Mouse (Mus musculus) forebrain, embryonic 14.5 days (tissue): Measurements from ENCODE around the gene Abca7. TPM values are rescaled to one million over a fixed set of nuclear protein-coding genes. Genes with fewer than 3 reads are reported as not detected.

Experiments
- ATAC-seq: fragments of 200-750 bp; cut with Nextera tagmentation; 2 replicates; pipeline ENCODE4 v1.8.0; 2017; ENCODE audit warnings: mild to moderate bottlenecking, moderate library complexity
- DNase-seq: peaks from one replicate; pipeline ENCODE4 v3.0.0-alpha.2; 2015; ENCODE audit warnings: low spot score
- H3K27ac ChIP-seq: fragments of 300-500 bp; sonication (generic); 2 replicates; pipeline ENCODE4 v1.5.1; 2014; ENCODE audit warnings: low read depth, mild to moderate bottlenecking, control low read depth, low read length, moderate library complexity
- H3K27me3 ChIP-seq: fragments of 300-500 bp; sonication (generic); replicated peaks from 2 replicates; pipeline ENCODE4 v1.6.1; 2014; ENCODE audit warnings: low read length, control low read depth, mixed read lengths; ENCODE audit not compliant: control insufficient read depth, insufficient read depth
- H3K36me3 ChIP-seq: fragments of 300-500 bp; sonication (generic); 2 replicates; pipeline ENCODE4 v1.6.1; 2014; ENCODE audit warnings: low read length, control low read depth; ENCODE audit not compliant: control insufficient read depth, insufficient read depth
- H3K4me1 ChIP-seq: fragments of 300-500 bp; sonication (generic); 2 replicates; pipeline ENCODE4 v1.6.1; 2014; ENCODE audit warnings: antibody characterized with exemption, low read length, control low read depth; ENCODE audit not compliant: control insufficient read depth, insufficient read depth
- H3K4me2 ChIP-seq: fragments of 300-500 bp; sonication (generic); 2 replicates; pipeline ENCODE4 v1.6.1; 2014; ENCODE audit warnings: mild to moderate bottlenecking, control low read depth, low read length
- H3K4me3 ChIP-seq: fragments of 300-500 bp; sonication (generic); 2 replicates; pipeline ENCODE4 v1.5.1; 2014; ENCODE audit warnings: low read depth, low read length, control low read depth
- H3K9ac ChIP-seq: fragments of 300-500 bp; sonication (generic); 2 replicates; pipeline ENCODE4 v1.6.1; 2014; ENCODE audit warnings: mild to moderate bottlenecking, low read length, control low read depth, moderate library complexity
- H3K9me3 ChIP-seq: fragments of 300-500 bp; sonication (generic); replicated peaks from 2 replicates; pipeline ENCODE4 v1.6.1; 2016; ENCODE audit warnings: low read length, control low read depth, mixed read lengths; ENCODE audit not compliant: control insufficient read depth
- WGBS: fragments of 180-500 bp; shearing (Covaris S2); extraction: QIAGEN DNeasy Blood & Tissue Kit; methylation state at CpG from one replicate; pipeline ENCODE4 v1.1.7; 2014; 5-methylcytosine and 5-hydroxymethylcytosine counted together
- polyA plus RNA-seq: library from polyadenylated mRNA; unstranded; fragments of >200 nt; fragmentation: Nextera tagmentation; extraction: Ambion mirVana; gene quantifications from 2 replicates; pipeline ENCODE4 v1.2.1, GENCODE M21; 2014

The Abca7 gene
- polyA plus RNA-seq, 1 experiment from 2014 or later = 2.1 TPM

GRCm38 (mm10) chr10:79994397-79995115 lies 1.7 kb upstream of the Abca7 start:
- DNase-seq (peak; percentile 19), ATAC-seq (no peak)
- Histone ChIP-seq H3K27me3 (peaks cover 16% of the 10 kb centered on the region), H3K36me3 (no peaks in the 10 kb centered on the region), H3K9me3 (peaks cover 6% of the 10 kb centered on the region; the same call in 1 of the 2 replicates), H3K4me3 (no peak overlapping the region), H3K27ac (no peak overlapping the region), H3K4me1 (peaks cover 4% of the 10 kb centered on the region; the same call in 1 of the 2 replicates), H3K9ac (no peak overlapping the region), H3K4me2 (no peak overlapping the region)
- 77% methylated on average over 16 of the region's 16 CpGs for WGBS

DNA sequence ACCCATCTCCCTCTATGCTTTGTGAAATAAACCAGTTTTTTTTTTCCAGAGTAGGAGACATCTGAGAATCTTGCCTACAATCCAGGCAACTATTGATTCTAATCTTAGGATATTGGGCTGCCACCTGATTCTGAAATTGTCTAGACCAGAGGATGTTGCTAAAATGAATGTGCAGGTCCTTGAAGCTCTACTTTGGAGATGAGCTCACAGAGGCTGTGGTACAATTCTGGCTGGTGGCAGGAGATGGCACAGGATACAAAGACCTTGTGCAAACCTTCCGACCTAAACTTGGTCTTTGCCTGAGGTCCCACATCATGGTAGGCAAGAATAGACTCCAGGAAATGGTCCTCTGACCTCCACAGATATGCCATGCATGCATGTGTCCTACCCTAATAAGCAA lies 658 bp upstream of the Abca7 start:
- H3K4me2 ChIP-seq = no peak overlapping the region

DNA sequence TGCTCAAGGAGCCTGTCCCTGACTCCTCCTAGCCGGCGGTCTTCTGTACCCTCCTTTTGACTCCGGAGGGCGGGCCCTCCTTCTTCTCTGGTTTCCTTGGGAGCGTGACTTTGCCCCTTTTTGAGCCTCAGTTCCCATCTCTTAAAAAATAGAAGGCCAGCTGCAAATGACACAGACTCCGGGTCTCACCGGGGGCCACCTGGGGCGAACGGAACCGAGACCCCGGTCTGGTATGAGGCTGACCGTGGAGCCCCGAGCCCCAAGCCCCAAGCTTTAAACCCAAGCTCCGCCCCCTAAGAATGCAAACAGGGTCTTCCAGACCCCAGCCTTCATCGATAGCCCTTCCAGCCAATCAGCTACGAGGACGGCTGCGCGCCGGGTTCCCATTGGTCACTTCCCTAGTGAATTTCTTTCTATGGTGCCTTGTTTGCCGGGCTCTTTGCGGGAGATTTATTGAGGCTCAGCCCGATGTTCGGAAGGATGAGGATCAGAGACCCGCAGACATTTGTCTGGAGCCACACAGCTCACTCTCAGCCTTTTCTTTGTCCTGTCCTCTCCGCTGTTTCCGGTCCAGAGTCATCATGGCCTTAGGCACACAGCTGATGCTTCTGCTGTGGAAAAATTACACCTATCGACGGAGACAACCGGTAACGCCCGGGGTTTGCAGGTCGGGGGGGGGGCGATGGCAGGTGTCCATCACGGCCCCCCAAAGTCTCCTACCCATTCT lies 903 bp downstream of the Abca7 start:
- H3K27ac ChIP-seq = peak overlapping the region; percentile 39; the same call in 1 of the 2 replicates
- no peaks in the 10 kb centered on the region for H3K36me3 ChIP-seq
- no peaks in the 10 kb centered on the region for H3K9me3 ChIP-seq
- DNase-seq (peak; percentile 96), ATAC-seq (peak; percentile 83)
- peak overlapping the region; percentile 38 for H3K4me3 ChIP-seq
- peaks cover 4% of the 10 kb centered on the region; the same call in 1 of the 2 replicates for H3K4me1 ChIP-seq
- H3K4me2 ChIP-seq = peak overlapping the region; percentile 63
- under 1% methylated on average over 35 of the region's 35 CpGs for WGBS
- H3K27me3 ChIP-seq = peaks cover 15% of the 10 kb centered on the region; the same call in 1 of the 2 replicates
- peak overlapping the region; percentile 38 for H3K9ac ChIP-seq

More for the DNA sequence above, 658 bp upstream of the Abca7 start:
- 0 out of 2 replicates have a peak, but pooled peaks cover 8% of the 10 kb centered on the region for H3K27me3 ChIP-seq
- H3K4me3 ChIP-seq = no peak overlapping the region
- no peak overlapping the region for H3K9ac ChIP-seq
- 88% methylated on average over 1 of the region's 1 CpGs for WGBS
- H3K9me3 ChIP-seq = peaks cover 6% of the 10 kb centered on the region; the same call in 1 of the 2 replicates
- DNase-seq (no peak), ATAC-seq (no peak)
- H3K27ac ChIP-seq = no peak overlapping the region
- H3K36me3 ChIP-seq = no peaks in the 10 kb centered on the region
- peaks cover 4% of the 10 kb centered on the region; the same call in 1 of the 2 replicates for H3K4me1 ChIP-seq

DNA sequence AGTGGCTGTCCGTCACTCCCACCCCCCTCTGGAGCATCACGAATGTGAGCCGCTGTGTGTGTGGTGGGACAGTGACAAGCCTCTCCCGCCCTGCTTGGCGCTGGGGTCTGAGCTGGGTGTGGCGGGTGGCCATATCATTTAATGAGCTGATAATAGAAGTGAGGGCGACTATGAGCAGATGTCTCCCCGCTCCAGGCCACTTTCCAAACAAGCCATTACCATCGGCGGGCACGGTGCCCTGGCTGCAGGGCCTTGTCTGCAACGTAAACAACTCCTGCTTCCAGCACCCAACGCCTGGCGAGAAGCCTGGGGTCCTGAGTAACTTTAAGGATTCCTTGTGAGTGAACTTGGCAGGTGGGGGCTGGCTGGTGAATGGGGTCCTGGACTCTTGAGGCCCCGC lies 1.5 kb downstream of the Abca7 start:
- H3K4me2 ChIP-seq = peak overlapping the region; percentile 63
- H3K27me3 ChIP-seq = peaks cover 16% of the 10 kb centered on the region; the same call in 1 of the 2 replicates
- DNase-seq (peak; percentile 78), ATAC-seq (peak; percentile 27)
- H3K36me3 ChIP-seq = no peaks in the 10 kb centered on the region
- peak overlapping the region; percentile 38 for H3K4me3 ChIP-seq
- peak overlapping the region; percentile 38 for H3K9ac ChIP-seq
- peak overlapping the region; percentile 39; the same call in 1 of the 2 replicates for H3K27ac ChIP-seq
- H3K9me3 ChIP-seq = no peaks in the 10 kb centered on the region
- H3K4me1 ChIP-seq = peaks cover 4% of the 10 kb centered on the region; the same call in 1 of the 2 replicates
- 6% methylated on average over 15 of the region's 15 CpGs for WGBS

GRCm38 (mm10) chr10:80001945-80002344 lies 5.7 kb downstream of the Abca7 start:
- Histone ChIP-seq H3K27ac (no peak overlapping the region), H3K4me1 (peaks cover 4% of the 10 kb centered on the region; the same call in 1 of the 2 replicates), H3K4me3 (no peak overlapping the region), H3K36me3 (no peaks in the 10 kb centered on the region), H3K27me3 (peaks cover 20% of the 10 kb centered on the region), H3K4me2 (no peak overlapping the region), H3K9ac (no peak overlapping the region), H3K9me3 (no peaks in the 10 kb centered on the region)
- no peak for DNase-seq
- no peak for ATAC-seq
- WGBS = 77% methylated on average over 9 of the region's 9 CpGs

DNA sequence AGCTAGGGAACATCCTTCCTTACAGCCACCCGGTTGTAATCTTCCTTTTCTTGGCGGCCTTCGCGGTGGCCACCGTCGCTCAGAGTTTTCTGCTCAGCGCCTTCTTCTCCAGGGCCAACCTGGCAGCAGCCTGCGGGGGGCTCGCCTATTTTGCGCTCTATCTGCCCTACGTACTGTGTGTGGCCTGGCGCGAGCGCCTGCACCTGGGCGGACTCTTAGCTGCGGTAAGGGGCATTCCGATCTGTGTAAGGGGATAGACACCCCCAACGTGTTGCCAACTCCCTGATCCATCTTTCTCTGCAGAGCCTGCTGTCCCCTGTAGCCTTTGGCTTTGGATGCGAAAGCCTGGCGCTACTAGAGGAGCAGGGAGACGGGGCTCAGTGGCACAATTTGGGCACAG lies 6.5 kb downstream of the Abca7 start:
- Histone ChIP-seq H3K4me2 (no peak overlapping the region), H3K4me1 (peaks cover 1% of the 10 kb centered on the region; the same call in 1 of the 2 replicates), H3K9me3 (no peaks in the 10 kb centered on the region), H3K4me3 (no peak overlapping the region), H3K9ac (no peak overlapping the region), H3K27ac (no peak overlapping the region), H3K27me3 (peaks cover 20% of the 10 kb centered on the region), H3K36me3 (no peaks in the 10 kb centered on the region)
- 19% methylated on average over 21 of the region's 21 CpGs for WGBS
- no peak for ATAC-seq
- no peak for DNase-seq

GRCm38 (mm10) chr10:80003374-80004232 lies 7.3 kb downstream of the Abca7 start:
- Histone ChIP-seq H3K4me2 (no peak overlapping the region), H3K36me3 (no peaks in the 10 kb centered on the region), H3K9ac (no peak overlapping the region), H3K27ac (no peak overlapping the region), H3K4me3 (no peak overlapping the region), H3K4me1 (no peaks in the 10 kb centered on the region), H3K9me3 (no peaks in the 10 kb centered on the region), H3K27me3 (peaks cover 15% of the 10 kb centered on the region)
- DNase-seq (no peak), ATAC-seq (no peak)
- 63% methylated on average over 9 of the region's 9 CpGs for WGBS

- Histone ChIP-seq H3K4me2 (no peak overlapping the region), H3K4me3 (no peak overlapping the region), H3K9ac (no peak overlapping the region), H3K36me3 (no peaks in the 10 kb centered on the region), H3K27me3 (peaks cover 13% of the 10 kb centered on the region), H3K27ac (no peak overlapping the region), H3K9me3 (no peaks in the 10 kb centered on the region), H3K4me1 (no peaks in the 10 kb centered on the region)
- ATAC-seq (no peak), DNase-seq (no peak)
- WGBS = 88% methylated on average over 8 of the region's 8 CpGs
Observed at GRCm38 (mm10) chr10:80004233-80004705, 8.0 kb downstream of the Abca7 start.
